Mouse (Mus musculus): ENCODE data around the gene Dnah10. TPM values are rescaled to one million over a fixed set of nuclear protein-coding genes. Genes with fewer than 3 reads are reported as not detected.
"Not testable (repeated sequence)": the region's sequence is repeated elsewhere in the genome, so short reads cannot be mapped to it uniquely, and the experiment has no call there.

Gene Dnah10
- polyA plus RNA-seq, 1 experiment from 2014 or later, result 0.06 TPM

DNA sequence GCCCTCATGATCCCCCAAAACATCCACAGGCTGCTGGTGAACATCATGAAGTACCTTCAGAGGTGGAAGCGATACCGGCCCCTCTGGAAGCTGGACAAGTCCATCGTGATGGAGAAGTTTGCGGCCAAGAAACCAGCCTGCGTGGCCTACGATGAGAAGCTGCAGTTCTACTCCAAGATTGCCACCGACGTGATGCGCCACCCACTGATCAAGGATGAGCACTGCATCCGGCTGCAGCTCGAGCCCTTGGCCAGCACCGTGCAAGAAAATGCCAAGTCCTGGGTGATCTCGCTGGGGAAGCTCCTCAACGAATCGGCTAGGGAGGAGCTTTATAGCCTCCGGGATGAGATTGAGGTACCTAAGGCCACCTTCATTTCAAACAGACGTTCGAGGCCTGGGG is 36.1 kb downstream of the Dnah10 start:
- Histone ChIP-seq H3K27ac (no peak overlapping the region), H3K4me1 (no peaks in the 10 kb centered on the region), H3K4me3 (no peak overlapping the region), H3K36me3 (no peaks in the 10 kb centered on the region), H3K9me3 (replicated peaks) (no peaks in the 10 kb centered on the region), H3K27me3 (ENCODE audit: low read depth, poor library complexity, severe bottlenecking) (no peaks in the 10 kb centered on the region)
- DNase-seq (ENCODE audit: low spot score), result no peak
- 62% methylated on average over 18 of the region's 18 CpGs for WGBS

DNA sequence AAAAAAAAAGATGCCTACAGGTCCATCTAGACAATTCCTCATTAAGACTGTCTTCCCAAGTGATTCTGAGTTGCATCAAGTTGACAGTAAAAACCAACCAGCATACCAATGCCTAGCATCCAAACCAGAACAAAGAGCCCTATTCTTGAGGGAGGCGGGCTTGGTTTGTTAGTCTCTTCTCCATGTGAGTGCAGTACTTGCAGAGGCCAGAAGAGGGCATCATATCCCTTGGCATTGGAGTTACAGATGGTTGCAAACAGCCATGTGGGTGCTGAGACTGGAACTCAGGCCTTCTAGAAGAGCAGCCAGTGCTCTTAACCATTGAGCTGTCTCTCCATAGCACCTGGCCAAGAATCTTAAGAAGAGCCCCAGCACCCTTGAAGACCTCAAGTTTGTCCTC is 36.9 kb downstream of the Dnah10 start:
- H3K4me3 ChIP-seq, result no peak overlapping the region
- no peak for DNase-seq (ENCODE audit: low spot score)
- no peaks in the 10 kb centered on the region for H3K9me3 ChIP-seq (replicated peaks)
- no peaks in the 10 kb centered on the region for H3K36me3 ChIP-seq
- H3K4me1 ChIP-seq, result no peaks in the 10 kb centered on the region
- H3K27me3 ChIP-seq (ENCODE audit: low read depth, poor library complexity, severe bottlenecking), result no peaks in the 10 kb centered on the region
- H3K27ac ChIP-seq, result no peak overlapping the region
- WGBS, result 97% methylated on average over 1 of the region's 1 CpGs

DNA sequence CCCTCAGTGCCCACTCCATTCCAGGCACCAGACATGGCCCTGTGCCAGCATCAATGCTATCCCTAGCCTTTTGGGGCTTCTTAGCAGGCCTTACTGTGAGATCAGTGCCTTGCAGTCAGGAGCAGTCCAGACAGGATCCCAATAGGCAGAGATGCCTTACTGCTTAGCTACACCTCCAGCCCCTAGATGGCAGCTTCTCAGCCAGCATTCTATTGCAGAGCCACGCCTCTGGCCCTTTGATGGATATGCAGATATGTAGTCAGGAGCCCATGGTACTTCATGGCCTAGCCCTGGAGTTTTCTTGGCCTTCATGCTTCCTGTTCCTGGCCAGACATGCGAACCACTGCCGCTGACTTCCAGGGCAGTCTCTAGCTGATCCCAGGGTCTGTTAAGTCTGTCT is 49.7 kb downstream of the Dnah10 start:
- WGBS, result 84% methylated on average over 3 of the region's 3 CpGs
- H3K27me3 ChIP-seq (ENCODE audit: low read depth, poor library complexity, severe bottlenecking), result no peaks in the 10 kb centered on the region
- no peaks in the 10 kb centered on the region for H3K4me1 ChIP-seq
- H3K4me3 ChIP-seq, result no peak overlapping the region
- DNase-seq (ENCODE audit: low spot score), result no peak
- no peaks in the 10 kb centered on the region for H3K36me3 ChIP-seq
- no peak overlapping the region for H3K27ac ChIP-seq
- H3K9me3 ChIP-seq (replicated peaks), result no peaks in the 10 kb centered on the region

GRCm38 (mm10) chr5:124776289-124776688 is 51.4 kb downstream of the Dnah10 start:
- not testable (repeated sequence) for DNase-seq (ENCODE audit: low spot score); H3K36me3 ChIP-seq; H3K9me3 ChIP-seq (replicated peaks); H3K27ac ChIP-seq; H3K4me1 ChIP-seq; H3K4me3 ChIP-seq; H3K27me3 ChIP-seq (ENCODE audit: low read depth, poor library complexity, severe bottlenecking)
- WGBS, result 87% methylated on average over 4 of the region's 4 CpGs

- Histone ChIP-seq H3K4me3 (no peak overlapping the region), H3K27me3 (ENCODE audit: low read depth, poor library complexity, severe bottlenecking) (no peaks in the 10 kb centered on the region), H3K27ac (no peak overlapping the region), H3K36me3 (no peaks in the 10 kb centered on the region), H3K9me3 (replicated peaks) (0 out of 2 replicates have a peak, but pooled peaks cover 2% of the 10 kb centered on the region), H3K4me1 (no peaks in the 10 kb centered on the region)
- 58% methylated on average over 6 of the region's 6 CpGs for WGBS
- peak; percentile 45 for DNase-seq (ENCODE audit: low spot score)
Measured at GRCm38 (mm10) chr5:124777178-124777709, 52.4 kb downstream of the Dnah10 start.

DNA sequence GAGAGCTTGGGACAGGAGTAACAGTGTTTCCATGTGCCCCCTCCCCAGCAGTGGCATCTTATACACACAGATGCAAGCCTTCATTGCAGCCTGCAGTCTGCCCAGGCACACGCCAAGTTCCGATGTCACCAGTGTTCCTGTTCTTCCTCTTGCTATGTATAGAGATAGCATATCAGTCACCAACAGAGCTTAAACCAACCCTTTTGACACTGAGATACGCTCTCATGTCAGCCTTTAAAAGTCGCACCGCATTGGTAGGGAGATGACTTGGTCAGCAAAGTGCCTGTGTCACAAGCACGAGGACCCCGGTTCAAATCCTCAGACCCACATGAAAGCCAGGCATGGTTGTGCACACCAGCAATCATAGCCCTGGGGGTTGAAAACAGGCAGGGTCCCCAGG is 55.0 kb downstream of the Dnah10 start:
- Histone ChIP-seq H3K4me3 (no peak overlapping the region), H3K27ac (no peak overlapping the region), H3K9me3 (replicated peaks) (0 out of 2 replicates have a peak, but pooled peaks cover 2% of the 10 kb centered on the region), H3K36me3 (no peaks in the 10 kb centered on the region), H3K27me3 (ENCODE audit: low read depth, poor library complexity, severe bottlenecking) (no peaks in the 10 kb centered on the region), H3K4me1 (no peaks in the 10 kb centered on the region)
- no peak for DNase-seq (ENCODE audit: low spot score)
- WGBS, result 94% methylated on average over 7 of the region's 7 CpGs

DNA sequence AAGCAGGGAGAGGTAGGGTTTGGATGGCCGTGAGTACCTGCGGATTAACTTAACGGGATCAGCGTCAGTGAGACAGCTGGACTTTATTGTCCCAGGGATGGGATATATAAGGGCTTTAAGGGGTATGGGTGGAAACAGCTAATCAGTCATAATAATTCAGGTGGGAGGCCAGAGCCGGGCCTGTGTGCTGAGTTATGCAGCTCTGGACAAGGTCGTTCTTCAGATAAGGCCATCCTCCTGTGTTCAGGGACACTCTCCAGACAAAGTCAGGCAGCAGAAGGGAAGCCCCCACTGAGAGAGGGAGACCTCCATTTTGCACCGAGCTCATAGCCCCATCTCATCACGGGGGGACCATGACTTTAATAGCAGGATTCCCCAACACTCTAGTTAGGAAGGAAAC is 56.8 kb downstream of the Dnah10 start:
- H3K4me1 ChIP-seq, result no peaks in the 10 kb centered on the region
- no peaks in the 10 kb centered on the region for H3K27me3 ChIP-seq (ENCODE audit: low read depth, poor library complexity, severe bottlenecking)
- no peak for DNase-seq (ENCODE audit: low spot score)
- H3K27ac ChIP-seq, result no peak overlapping the region
- peaks cover 2% of the 10 kb centered on the region; the same call in 1 of the 2 replicates for H3K9me3 ChIP-seq (replicated peaks)
- 85% methylated on average over 8 of the region's 8 CpGs for WGBS
- H3K4me3 ChIP-seq, result no peak overlapping the region
- H3K36me3 ChIP-seq, result no peaks in the 10 kb centered on the region

DNA sequence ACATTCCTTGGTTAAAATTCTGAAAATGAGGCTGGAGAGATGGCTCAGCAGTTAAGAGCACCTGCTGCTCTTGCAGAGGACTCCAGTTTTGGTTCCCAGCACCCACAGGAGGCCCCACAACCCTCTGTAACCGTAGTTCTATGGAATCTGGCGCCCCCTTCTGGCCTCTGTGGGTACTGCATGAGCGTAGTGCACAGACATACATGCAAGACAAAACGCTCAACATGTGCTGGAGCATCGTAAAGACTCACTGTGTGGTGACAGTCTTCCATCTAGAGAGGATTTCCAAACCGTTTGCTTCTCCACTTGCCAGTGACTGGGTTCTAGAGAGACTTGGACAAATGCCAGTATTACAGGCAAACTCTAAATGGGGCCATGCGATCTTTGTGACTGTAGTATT is 60.8 kb downstream of the Dnah10 start:
- no peak for DNase-seq (ENCODE audit: low spot score)
- Histone ChIP-seq H3K4me3 (no peak overlapping the region), H3K4me1 (no peaks in the 10 kb centered on the region), H3K9me3 (replicated peaks) (no peaks in the 10 kb centered on the region; the same call in 1 of the 2 replicates), H3K27me3 (ENCODE audit: low read depth, poor library complexity, severe bottlenecking) (no peaks in the 10 kb centered on the region), H3K27ac (no peak overlapping the region), H3K36me3 (no peaks in the 10 kb centered on the region)
- WGBS, result 79% methylated on average over 7 of the region's 7 CpGs

GRCm38 (mm10) chr5:124792112-124792511 is 67.2 kb downstream of the Dnah10 start:
- H3K4me3 ChIP-seq, result no peak overlapping the region
- no peak for DNase-seq (ENCODE audit: low spot score)
- H3K9me3 ChIP-seq (replicated peaks), result no peaks in the 10 kb centered on the region
- H3K27me3 ChIP-seq (ENCODE audit: low read depth, poor library complexity, severe bottlenecking), result no peaks in the 10 kb centered on the region
- 90% methylated on average over 7 of the region's 7 CpGs for WGBS
- H3K36me3 ChIP-seq, result no peaks in the 10 kb centered on the region
- H3K4me1 ChIP-seq, result no peaks in the 10 kb centered on the region
- H3K27ac ChIP-seq, result no peak overlapping the region

DNA sequence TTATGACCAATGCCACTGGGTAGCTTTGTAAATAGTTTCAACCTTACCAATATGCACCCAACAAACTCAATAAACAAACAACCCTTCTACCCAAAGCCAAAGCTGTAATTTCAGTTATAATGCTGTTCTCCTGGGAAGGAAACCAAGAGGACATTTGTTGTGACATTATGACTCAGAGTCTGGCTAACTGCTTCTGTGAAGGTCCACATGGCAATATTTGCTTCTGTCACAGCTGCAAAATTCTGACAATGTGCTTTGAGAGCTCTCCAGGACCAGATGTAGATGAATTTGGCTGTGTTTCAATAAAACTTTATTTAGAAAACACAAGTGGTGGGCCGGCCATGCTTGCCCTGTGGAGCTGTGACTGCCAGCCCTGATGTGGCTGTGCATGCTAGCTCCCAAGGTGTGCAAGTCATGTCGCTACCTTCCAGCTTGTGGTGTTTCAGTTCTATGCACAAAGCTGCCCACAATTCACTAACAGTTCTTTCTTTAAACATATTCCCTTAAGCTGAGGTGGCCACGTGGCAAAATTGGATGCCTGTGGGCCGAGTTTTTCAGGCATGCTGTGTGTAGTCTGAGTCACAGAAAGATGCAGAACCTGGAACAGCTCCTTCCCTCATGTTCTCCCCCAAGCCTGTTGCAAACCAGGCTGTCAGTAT is 85.0 kb downstream of the Dnah10 start:
- no peak for DNase-seq (ENCODE audit: low spot score)
- Histone ChIP-seq H3K36me3 (no peaks in the 10 kb centered on the region), H3K4me1 (peaks cover 5% of the 10 kb centered on the region), H3K27me3 (ENCODE audit: low read depth, poor library complexity, severe bottlenecking) (no peaks in the 10 kb centered on the region), H3K9me3 (replicated peaks) (no peaks in the 10 kb centered on the region), H3K4me3 (no peak overlapping the region), H3K27ac (no peak overlapping the region)
- 81% methylated on average over 4 of the region's 4 CpGs for WGBS

GRCm38 (mm10) chr5:124812466-124812865 is 87.6 kb downstream of the Dnah10 start:
- WGBS, result 87% methylated on average over 12 of the region's 12 CpGs
- H3K4me1 ChIP-seq, result peaks cover 8% of the 10 kb centered on the region
- no peak overlapping the region for H3K27ac ChIP-seq
- DNase-seq (ENCODE audit: low spot score), result no peak
- H3K4me3 ChIP-seq, result no peak overlapping the region
- no peaks in the 10 kb centered on the region for H3K9me3 ChIP-seq (replicated peaks)
- H3K36me3 ChIP-seq, result no peaks in the 10 kb centered on the region
- no peaks in the 10 kb centered on the region for H3K27me3 ChIP-seq (ENCODE audit: low read depth, poor library complexity, severe bottlenecking)

DNA sequence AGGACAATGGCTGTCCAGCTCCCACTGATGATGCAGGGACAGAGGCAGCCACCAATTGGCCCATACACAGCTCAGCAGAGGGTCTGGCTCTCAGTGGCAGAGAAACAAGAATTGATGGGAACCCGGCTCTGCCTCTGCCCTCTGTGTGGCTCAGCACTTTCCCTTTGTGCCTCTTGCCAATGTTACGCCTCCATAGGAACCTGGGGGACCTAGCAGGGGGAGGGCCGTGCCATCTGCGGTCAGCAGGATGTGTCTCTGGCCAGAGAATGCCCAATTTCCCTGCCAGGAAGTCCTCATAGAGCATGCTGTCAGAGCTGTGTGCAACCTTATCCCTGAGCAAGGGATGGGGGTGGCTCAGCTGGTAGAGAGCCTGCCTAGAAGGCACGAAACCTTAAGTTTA is 89.9 kb downstream of the Dnah10 start:
- Histone ChIP-seq H3K4me3 (no peak overlapping the region), H3K9me3 (replicated peaks) (no peaks in the 10 kb centered on the region), H3K27ac (no peak overlapping the region), H3K27me3 (ENCODE audit: low read depth, poor library complexity, severe bottlenecking) (no peaks in the 10 kb centered on the region), H3K4me1 (peaks cover 8% of the 10 kb centered on the region), H3K36me3 (no peaks in the 10 kb centered on the region)
- DNase-seq (ENCODE audit: low spot score), result no peak
- WGBS, result 66% methylated on average over 5 of the region's 5 CpGs

GRCm38 (mm10) chr5:124817050-124817449 is 92.2 kb downstream of the Dnah10 start:
- no peak for DNase-seq (ENCODE audit: low spot score)
- 87% methylated on average over 15 of the region's 15 CpGs for WGBS
- Histone ChIP-seq H3K36me3 (no peaks in the 10 kb centered on the region), H3K27me3 (ENCODE audit: low read depth, poor library complexity, severe bottlenecking) (no peaks in the 10 kb centered on the region), H3K4me1 (peaks cover 8% of the 10 kb centered on the region), H3K27ac (no peak overlapping the region), H3K4me3 (no peak overlapping the region), H3K9me3 (replicated peaks) (no peaks in the 10 kb centered on the region)

All from limb, embryonic 10.5 days (tissue).